Mouse (Mus musculus) hindbrain, postnatal 0 days (tissue): ENCODE results near the gene Lamc1. TPM values are rescaled to one million over a fixed set of nuclear protein-coding genes. Genes with fewer than 3 reads are reported as not detected.

ENCODE experiments used
- ATAC-seq: fragments of 200-750 bp; cut with Nextera tagmentation; 2 replicates; pipeline ENCODE4 v1.8.0; 2017; ENCODE audit warnings: mild to moderate bottlenecking, moderate TSS enrichment, moderate library complexity
- DNase-seq: peaks from one replicate; pipeline ENCODE4 v3.0.0-alpha.2; 2015; ENCODE audit warnings: low spot score
- H3K27ac ChIP-seq: fragments of 300-500 bp; sonication (generic); 2 replicates; pipeline ENCODE4 v1.5.1; 2014; ENCODE audit warnings: mild to moderate bottlenecking
- H3K27me3 ChIP-seq: fragments of 300-500 bp; sonication (generic); 2 replicates; pipeline ENCODE4 v1.6.1; 2014; ENCODE audit warnings: low read length, mixed read lengths; ENCODE audit not compliant: insufficient read depth
- H3K36me3 ChIP-seq: fragments of 300-500 bp; sonication (generic); 2 replicates; pipeline ENCODE4 v1.6.1; 2014; ENCODE audit warnings: low read length, mixed read lengths; ENCODE audit not compliant: insufficient read depth
- H3K4me1 ChIP-seq: fragments of 300-500 bp; sonication (generic); 2 replicates; pipeline ENCODE4 v1.6.1; 2014; ENCODE audit warnings: antibody characterized with exemption, low read length, mixed read lengths; ENCODE audit not compliant: insufficient read depth
- H3K4me2 ChIP-seq: fragments of 300-500 bp; sonication (generic); 2 replicates; pipeline ENCODE4 v1.6.1; 2014; ENCODE audit warnings: low read depth, mild to moderate bottlenecking, low read length, moderate library complexity, mixed read lengths
- H3K4me3 ChIP-seq: fragments of 300-500 bp; sonication (generic); 2 replicates; pipeline ENCODE4 v1.5.1; 2014; ENCODE audit warnings: low read length
- H3K9ac ChIP-seq: fragments of 300-500 bp; sonication (generic); replicated peaks from 2 replicates; pipeline ENCODE4 v1.6.1; 2014; ENCODE audit warnings: mild to moderate bottlenecking, low read length, moderate library complexity, mixed read lengths
- H3K9me3 ChIP-seq: fragments of 300-500 bp; sonication (generic); 2 replicates; pipeline ENCODE4 v1.6.1; 2016; ENCODE audit warnings: low read length, mixed read lengths
- CTCF ChIP-seq: IDR thresholded peaks from 2 replicates; pipeline ENCODE4 v1.5.1; 2016; ENCODE audit warnings: antibody characterized with exemption, control low read depth, low read depth
- WGBS: fragments of 180-500 bp; shearing (Covaris S2); extraction: QIAGEN DNeasy Blood & Tissue Kit; methylation state at CpG from one replicate; pipeline ENCODE4 v1.1.7; 2014; 5-methylcytosine and 5-hydroxymethylcytosine counted together
- polyA plus RNA-seq: library from polyadenylated mRNA; unstranded; fragments of >200 nt; fragmentation: Nextera tagmentation; extraction: Ambion mirVana; gene quantifications from 2 replicates; pipeline ENCODE4 v1.2.1, GENCODE M21; 2015
- total RNA-seq: library from RNA; depleted of rRNA; stranded (reverse); fragments of >200 nt; gene quantifications from 2 replicates; pipeline ENCODE4 v1.2.3, GENCODE M21; 2014

The Lamc1 gene
- total and polyA plus RNA-seq, 2 experiments from 2014 or later: 13.5 to 52.9 TPM

DNA sequence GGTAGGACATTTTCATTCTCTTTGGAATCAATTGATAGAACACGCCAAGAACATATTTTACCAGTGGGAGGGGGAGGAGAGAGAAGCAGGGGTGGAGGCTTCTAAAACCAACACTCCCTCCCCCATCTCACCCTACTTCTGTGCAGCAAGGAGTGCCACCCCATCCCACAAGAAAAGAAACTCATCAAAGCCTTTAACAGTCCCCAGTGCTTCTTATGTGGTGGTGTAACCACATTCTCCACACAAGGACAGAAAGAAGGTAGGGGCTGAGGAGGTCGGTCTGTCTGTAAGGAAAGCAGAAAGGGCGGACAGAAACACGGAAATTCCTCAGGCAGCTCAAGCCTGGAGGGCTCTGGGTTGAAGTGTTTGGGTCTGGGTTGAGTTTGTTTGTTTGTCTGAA, 12.5 kb downstream of the Lamc1 start:
- no peak for DNase-seq
- H3K4me3 ChIP-seq: no peak overlapping the region
- H3K4me1 ChIP-seq: peaks cover 3% of the 10 kb centered on the region; the same call in 1 of the 2 replicates
- no peaks in the 10 kb centered on the region for H3K9me3 ChIP-seq
- TF ChIP-seq CTCF: no peak
- H3K4me2 ChIP-seq: no peak overlapping the region
- no peaks in the 10 kb centered on the region for H3K36me3 ChIP-seq
- no peak overlapping the region for H3K9ac ChIP-seq
- ATAC-seq: no peak
- 82% methylated on average over 4 of the region's 4 CpGs for WGBS
- H3K27me3 ChIP-seq: no peaks in the 10 kb centered on the region
- no peak overlapping the region for H3K27ac ChIP-seq

- DNase-seq (no peak), ATAC-seq (no peak)
- Histone ChIP-seq H3K27ac (no peak overlapping the region), H3K9me3 (no peaks in the 10 kb centered on the region), H3K4me2 (no peak overlapping the region), H3K4me3 (no peak overlapping the region), H3K9ac (no peak overlapping the region), H3K36me3 (no peaks in the 10 kb centered on the region), H3K27me3 (no peaks in the 10 kb centered on the region), H3K4me1 (peaks cover 3% of the 10 kb centered on the region; the same call in 1 of the 2 replicates)
- TF ChIP-seq CTCF: no peak
- 100% methylated on average over 1 of the region's 1 CpGs for whole genome bisulfite sequencing
Observed at GRCm38 (mm10) chr1:153318741-153319140, 13.8 kb downstream of the Lamc1 start.

GRCm38 (mm10) chr1:153318287-153318686, 14.3 kb downstream of the Lamc1 start:
- Histone ChIP-seq H3K27me3 (no peaks in the 10 kb centered on the region), H3K4me1 (peaks cover 3% of the 10 kb centered on the region; the same call in 1 of the 2 replicates), H3K36me3 (no peaks in the 10 kb centered on the region), H3K9me3 (no peaks in the 10 kb centered on the region), H3K4me2 (no peak overlapping the region), H3K27ac (no peak overlapping the region), H3K9ac (no peak overlapping the region), H3K4me3 (no peak overlapping the region)
- TF ChIP-seq CTCF: no peak
- ATAC-seq (no peak), DNase-seq (no peak)
- 93% methylated on average over 7 of the region's 7 CpGs for WGBS

- no peak for TF ChIP-seq CTCF
- Histone ChIP-seq H3K4me2 (no peak overlapping the region), H3K9ac (no peak overlapping the region), H3K36me3 (no peaks in the 10 kb centered on the region), H3K27ac (no peak overlapping the region), H3K9me3 (no peaks in the 10 kb centered on the region), H3K4me1 (peaks cover 3% of the 10 kb centered on the region; the same call in 1 of the 2 replicates), H3K4me3 (no peak overlapping the region), H3K27me3 (no peaks in the 10 kb centered on the region)
- 77% methylated on average over 16 of the region's 16 CpGs for WGBS
- DNase-seq: no peak
- ATAC-seq: no peak
Observed at GRCm38 (mm10) chr1:153317486-153318260, 14.9 kb downstream of the Lamc1 start.

DNA sequence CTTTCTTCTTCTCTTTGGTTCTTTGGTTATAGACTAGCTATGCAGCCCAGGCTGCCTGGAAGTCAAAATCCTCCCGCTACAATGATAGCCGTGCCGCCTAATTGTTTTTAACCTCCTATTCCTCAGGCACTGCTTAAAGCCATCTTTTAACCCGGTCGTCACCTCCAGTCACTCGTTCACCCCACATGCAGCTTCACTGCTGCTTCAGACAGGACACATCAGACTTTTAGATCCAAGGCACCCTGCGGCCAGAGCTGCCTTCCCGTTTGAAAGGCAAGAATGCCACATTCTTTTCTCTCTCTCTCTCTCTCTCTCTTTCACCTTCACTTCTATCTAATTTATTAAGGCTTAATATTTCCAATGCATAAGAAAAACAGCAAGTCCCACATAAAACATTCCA, 15.6 kb downstream of the Lamc1 start:
- Histone ChIP-seq H3K4me2 (no peak overlapping the region), H3K4me1 (peaks cover 3% of the 10 kb centered on the region; the same call in 1 of the 2 replicates), H3K9me3 (no peaks in the 10 kb centered on the region), H3K27ac (no peak overlapping the region), H3K9ac (no peak overlapping the region), H3K4me3 (no peak overlapping the region), H3K27me3 (no peaks in the 10 kb centered on the region), H3K36me3 (no peaks in the 10 kb centered on the region)
- 42% methylated on average over 8 of the region's 8 CpGs for WGBS
- ATAC-seq: no peak
- DNase-seq: no peak
- no peak for TF ChIP-seq CTCF

DNA sequence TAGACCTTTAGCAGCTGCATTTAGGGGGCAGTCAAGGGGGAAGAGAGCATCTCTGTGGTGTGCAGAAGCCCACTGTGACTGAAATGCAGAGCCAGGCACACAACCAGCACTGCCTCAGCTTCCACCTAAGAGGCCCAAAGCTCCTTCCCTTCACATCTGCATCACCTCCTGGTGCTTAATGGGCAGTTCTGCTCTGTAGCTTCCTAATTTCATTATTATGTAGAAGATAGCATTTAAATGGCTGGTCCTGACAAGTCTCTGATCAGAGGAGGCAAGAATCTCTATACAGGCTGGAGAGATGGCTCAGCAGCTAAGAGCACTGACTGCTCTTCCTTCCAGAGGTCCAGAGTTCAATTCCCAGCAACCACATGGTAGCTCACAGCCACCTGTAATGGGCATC, 16.3 kb downstream of the Lamc1 start:
- Histone ChIP-seq H3K36me3 (no peaks in the 10 kb centered on the region), H3K9me3 (no peaks in the 10 kb centered on the region), H3K4me3 (no peak overlapping the region), H3K27me3 (no peaks in the 10 kb centered on the region), H3K4me1 (peaks cover 3% of the 10 kb centered on the region; the same call in 1 of the 2 replicates), H3K27ac (no peak overlapping the region), H3K4me2 (no peak overlapping the region), H3K9ac (no peak overlapping the region)
- 0 out of 2 replicates have a peak, but pooled peaks have one; percentile 6 for TF ChIP-seq CTCF
- no peak for ATAC-seq
- DNase-seq: no peak

- Histone ChIP-seq H3K4me1 (peaks cover 3% of the 10 kb centered on the region; the same call in 1 of the 2 replicates), H3K4me3 (no peak overlapping the region), H3K9ac (no peak overlapping the region), H3K9me3 (no peaks in the 10 kb centered on the region), H3K4me2 (no peak overlapping the region), H3K36me3 (no peaks in the 10 kb centered on the region), H3K27me3 (no peaks in the 10 kb centered on the region), H3K27ac (no peak overlapping the region)
- DNase-seq (no peak), ATAC-seq (0 out of 2 replicates have a peak, but pooled peaks have one; percentile 40)
- WGBS: 69% methylated on average over 6 of the region's 6 CpGs
- TF ChIP-seq CTCF: no peak; the same call in 1 of the 2 replicates
Observed at GRCm38 (mm10) chr1:153315121-153315520, 17.5 kb downstream of the Lamc1 start.
